Mouse (Mus musculus) brain, adult 2 months (tissue): ENCODE data around the gene Rapsn.
A peak's percentile ranks its signal among the peaks of the same experiment; 100 is the strongest.

ENCODE experiments used
- DNase-seq: peaks from one replicate; pipeline ENCODE4 v3.0.0; 2011; ENCODE audit warnings: low read depth, low spot score

Gene Rapsn

DNA sequence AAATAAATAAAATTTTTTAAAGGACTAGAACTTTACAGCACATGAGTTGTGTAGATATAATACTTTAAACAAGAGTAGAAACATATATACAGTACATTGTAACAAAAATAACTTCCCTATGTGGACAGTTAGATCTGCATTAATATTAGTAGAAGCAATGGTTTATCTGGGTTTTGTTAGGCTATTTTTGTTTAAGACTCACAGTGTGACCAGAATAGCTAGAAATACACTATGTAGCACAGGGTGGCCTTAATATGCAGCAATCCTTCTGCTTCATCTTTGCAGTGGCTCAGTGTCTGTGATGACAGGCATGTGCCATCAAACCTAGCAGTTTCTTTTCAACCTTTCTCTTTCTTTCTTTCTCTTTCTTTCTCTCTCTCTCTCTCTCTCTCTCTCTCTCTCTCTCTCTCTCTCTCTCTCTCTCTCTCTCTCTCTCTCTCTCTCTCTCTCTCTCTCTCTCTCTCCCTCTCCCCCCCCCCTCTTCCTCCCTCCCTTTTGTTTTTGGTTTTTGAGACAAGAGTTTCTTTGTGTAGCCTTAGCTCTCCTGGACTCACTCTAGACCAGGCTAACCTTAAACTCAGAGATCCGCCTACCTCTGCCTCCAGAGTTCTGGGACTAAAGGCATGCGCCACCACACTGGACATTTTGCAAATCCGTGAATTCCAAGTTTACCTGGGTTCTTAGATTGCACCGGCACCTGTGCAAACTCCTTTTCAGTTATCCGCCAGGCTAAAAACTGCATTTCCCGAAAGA lies 17.9 kb downstream of the Rapsn start:
- DNase-seq = no peak

- DNase-seq = peak; percentile 97
These were observed 18.5 kb downstream of the Rapsn start, which contains the start of gene Psmc3 for GRCm38 (mm10) chr2:91053934-91054382. Gene Psmc3, plus strand, starts transcription at chr2:91054009.

- DNase-seq = no peak
These were observed 23.0 kb downstream of the Rapsn start for GRCm38 (mm10) chr2:91058435-91058834.

- no peak for DNase-seq
These were observed 24.0 kb downstream of the Rapsn start for GRCm38 (mm10) chr2:91059376-91059775.

DNA sequence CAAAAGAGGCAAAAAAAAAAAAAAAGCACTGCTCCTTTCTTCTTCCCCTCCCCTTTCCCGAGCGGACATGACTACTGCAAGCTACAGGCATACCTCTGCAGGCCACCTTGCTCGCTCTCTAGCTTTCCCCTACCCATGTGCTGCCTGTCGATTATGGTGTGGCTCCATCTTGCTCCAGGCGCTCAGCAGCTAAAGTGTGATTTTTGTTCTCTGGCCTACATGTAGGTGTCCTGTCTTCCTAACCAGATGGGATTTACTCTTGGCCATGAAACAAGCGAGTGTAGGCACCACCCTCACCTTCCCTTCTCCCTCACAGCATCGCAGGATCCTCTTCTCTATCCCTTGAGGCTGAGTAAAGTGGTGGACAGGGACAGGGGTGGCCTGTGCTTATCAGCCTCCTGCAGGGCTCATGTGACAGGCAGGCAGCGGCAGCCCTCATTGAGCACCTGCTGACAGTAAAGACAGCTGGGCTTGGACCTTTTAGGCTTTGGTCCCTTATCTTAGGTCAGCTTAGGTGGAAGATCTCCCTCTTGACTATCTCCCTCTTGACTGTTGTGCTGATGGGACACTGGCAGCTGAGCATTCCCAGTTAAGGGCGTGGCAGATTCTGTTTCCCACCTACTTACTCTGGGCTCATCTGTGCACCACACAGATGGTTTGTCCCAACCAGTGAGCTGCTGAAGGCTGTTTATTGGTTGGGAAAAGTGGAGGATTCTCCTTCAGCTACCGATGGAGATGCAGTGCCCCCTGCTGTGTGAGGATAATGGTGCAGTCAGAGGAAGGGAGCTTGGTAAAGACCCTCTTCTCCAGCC lies 25.3 kb downstream of the Rapsn start:
- peak; percentile 90 for DNase-seq

GRCm38 (mm10) chr2:91061849-91062481 lies 26.5 kb downstream of the Rapsn start:
- DNase-seq = no peak

DNA sequence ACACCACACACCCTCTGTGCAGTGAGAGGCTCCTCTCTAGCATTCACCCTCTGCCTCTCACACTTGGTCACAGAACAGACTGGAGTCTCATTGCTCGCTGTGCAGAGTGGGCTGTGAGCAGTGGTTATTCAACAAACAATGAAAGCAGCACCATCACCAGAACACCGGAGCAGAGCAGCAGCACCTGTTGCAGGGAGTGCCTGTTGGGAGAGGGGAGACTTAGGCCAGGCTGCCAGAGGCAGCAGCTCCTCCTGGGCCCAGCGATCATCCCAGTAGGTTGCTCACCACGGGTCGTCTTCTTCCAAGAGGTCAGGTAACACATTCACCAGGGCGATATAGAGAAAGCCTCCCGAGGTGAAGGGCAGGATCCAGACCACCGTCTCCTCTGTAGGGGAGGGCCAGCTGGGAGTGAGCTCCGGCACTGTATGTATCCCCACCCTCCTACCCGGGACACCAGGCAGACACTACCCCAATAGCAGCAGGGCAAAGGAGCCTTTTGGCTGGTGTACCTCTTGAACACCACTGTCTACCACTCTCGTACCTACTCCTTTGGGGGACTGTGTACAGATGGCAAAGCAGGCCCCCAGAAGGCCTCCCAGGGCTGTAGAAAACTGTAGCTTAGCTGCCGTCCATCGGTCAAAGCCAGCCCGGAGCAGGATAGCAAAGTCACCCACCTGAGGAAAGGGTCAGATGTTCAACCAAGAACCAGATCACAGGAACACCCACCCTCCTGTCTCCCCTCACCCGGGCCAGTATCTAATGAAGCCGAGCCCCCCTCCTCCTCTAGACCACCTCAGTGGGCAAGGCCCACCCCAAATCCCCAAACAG lies 27.6 kb downstream of the Rapsn start:
- no peak for DNase-seq

GRCm38 (mm10) chr2:91064211-91064610 lies 28.8 kb downstream of the Rapsn start:
- no peak for DNase-seq

DNA sequence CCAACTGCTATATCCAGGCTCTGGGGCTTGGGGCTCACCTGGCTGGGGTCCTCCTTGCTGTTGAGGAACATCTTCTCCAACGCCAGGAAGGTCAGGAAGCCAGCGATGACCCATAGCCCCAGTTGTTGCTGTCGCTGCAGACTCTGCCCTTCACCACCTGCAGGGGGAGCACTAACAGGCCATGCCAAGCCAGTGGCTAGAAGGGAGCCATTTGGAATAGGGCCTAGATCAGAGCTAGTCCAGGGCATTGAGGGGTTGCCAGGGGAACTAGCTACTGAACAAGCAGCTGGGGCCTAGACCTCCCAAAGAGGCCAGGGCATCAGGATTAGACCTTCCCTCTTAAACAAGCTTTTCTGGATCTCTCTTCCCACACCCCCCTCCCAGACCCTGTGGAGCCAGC lies 30.1 kb downstream of the Rapsn start:
- peak; percentile 72 for DNase-seq

- no peak for DNase-seq
These were observed 31.0 kb downstream of the Rapsn start for GRCm38 (mm10) chr2:91066455-91066854.

DNA sequence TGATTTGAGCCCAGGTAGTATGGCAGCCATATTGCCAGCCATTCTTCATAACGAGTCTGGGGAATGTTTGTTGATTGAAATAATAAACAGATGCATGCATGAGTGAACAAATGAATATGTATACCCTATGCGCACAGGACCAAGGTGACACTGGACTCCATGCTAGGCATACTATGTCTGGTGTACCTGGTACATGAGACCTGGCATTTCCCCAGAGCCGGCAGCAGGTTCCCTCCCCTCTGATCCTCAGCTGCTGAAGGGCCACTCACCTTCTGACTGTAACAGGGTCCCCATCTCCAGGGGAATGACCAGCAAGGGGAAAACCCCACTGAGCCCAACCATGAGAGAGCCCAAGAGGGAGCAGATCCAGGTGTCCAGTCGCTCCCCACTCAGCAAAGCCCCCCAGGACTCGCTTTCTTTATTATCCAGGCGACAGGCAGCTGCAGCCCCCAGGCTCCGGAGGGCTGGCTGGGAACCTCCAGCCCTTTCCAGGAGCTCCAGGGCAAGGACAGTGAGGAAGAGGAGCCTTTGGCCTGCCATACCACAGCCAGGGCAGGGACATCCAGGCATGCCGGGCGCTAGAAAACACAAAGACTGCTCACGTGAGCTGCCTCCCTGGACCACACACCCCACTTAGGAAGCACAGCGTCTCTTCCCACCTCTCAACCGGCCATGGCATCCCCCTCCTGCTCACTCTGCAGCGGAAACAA lies 32.9 kb downstream of the Rapsn start:
- no peak for DNase-seq

- no peak for DNase-seq
These were observed 33.4 kb downstream of the Rapsn start for GRCm38 (mm10) chr2:91068872-91069165.

DNA sequence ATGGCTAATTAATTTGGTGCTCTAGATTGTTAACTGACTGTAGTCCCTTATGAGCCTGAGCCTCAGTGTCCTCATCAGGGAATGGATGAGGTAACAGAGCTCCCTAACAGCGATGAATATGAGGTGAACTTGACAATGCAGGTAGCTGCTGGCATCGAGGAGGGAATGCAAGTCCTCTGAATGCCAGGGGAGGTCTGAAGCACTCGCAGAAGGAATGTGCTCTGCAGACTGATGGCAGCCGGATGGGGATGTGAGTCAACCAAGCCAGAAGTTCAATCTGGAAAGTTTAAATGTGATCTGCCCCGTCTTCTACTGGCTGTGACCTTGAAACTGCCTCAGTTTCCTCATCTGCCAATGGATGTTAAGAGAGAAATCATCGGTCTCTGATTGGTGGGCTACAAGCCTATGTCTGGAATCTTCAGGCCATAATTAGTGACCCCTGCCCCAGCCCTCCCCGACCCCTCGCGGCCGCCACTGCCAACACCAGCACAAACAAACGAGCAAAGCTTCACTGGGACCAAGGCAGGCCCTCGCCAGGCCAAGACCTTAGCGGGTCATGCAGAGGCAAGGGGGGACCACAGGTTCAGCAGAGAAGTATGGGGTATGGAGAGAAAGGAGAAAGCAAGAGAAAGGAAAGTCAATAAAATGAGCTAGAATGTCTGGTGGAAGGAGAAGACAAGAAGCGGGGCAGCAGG lies 34.0 kb downstream of the Rapsn start:
- DNase-seq = peak; percentile 53

GRCm38 (mm10) chr2:91070076-91070800 lies 34.8 kb downstream of the Rapsn start, which contains the start of gene Slc39a13:
Gene Slc39a13, minus strand, starts transcription at chr2:91070417.
- DNase-seq = peak; percentile 97

DNA sequence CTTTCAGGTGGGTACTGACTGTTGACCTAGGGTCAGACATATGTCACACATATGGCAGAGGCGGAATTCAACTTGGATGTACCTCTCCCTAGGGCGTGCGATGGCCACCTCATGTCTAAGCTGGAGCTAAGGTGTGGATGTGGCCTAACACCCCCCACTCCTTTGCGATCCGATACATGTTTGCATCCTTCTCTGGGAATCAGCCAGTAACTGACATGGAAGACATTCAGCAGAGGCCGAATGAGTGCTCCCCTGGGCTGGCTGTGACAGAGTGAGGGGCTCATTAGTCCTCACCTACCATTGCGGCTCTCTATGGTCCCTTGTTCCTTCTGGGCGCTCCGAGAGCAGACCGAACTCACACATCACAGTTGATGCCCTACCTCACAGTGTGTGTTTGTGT lies 35.6 kb downstream of the Rapsn start:
- no peak for DNase-seq

- DNase-seq = no peak
These were observed 36.7 kb downstream of the Rapsn start for GRCm38 (mm10) chr2:91072092-91072491.

GRCm38 (mm10) chr2:91077957-91078313 lies 42.5 kb downstream of the Rapsn start:
- DNase-seq = no peak

DNA sequence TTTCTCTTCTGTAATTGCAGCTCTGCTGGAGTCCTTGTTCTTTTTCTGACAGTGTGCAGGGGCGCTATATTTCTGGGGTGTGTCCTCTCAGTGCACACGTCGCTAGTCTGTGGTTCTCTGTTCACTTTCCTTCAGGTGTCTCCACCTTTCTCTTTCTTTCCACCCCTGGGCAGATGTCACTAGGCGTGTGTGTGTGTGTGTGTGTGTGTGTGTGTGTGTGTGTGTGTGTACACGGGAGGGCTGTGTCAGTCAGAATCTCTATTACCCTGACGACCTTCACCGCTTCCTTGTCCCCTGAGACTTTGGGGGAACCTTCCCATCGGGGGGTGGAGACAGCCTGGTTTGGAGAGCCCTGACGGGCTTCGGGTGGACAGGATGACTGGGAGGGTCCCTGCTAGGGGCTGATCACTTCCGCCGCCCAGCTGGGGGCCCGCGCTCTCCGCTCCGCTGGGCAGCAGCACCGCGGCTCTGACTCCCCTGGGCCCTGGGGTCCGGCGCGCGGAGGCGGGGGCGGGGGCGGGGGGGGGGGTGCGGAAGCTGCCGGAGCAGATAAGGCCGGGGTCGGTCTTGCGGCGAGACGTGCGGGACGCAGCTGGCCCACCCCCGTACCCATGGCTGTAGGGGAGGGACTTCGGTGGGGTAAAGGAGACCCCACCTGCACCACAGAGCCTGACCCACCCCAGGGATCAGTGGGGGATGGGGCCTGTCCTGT lies 43.0 kb downstream of the Rapsn start:
- peak; percentile 34 for DNase-seq

- no peak for DNase-seq
These were observed 43.6 kb downstream of the Rapsn start for GRCm38 (mm10) chr2:91079026-91079384.
